Mouse (Mus musculus) midbrain, embryonic 15.5 days (tissue): Measurements from ENCODE around the gene Rbm20. TPM values are rescaled to one million over a fixed set of nuclear protein-coding genes. Genes with fewer than 3 reads are reported as not detected.

Experiments used
- ATAC-seq: fragments of 200-750 bp; cut with Nextera tagmentation; replicated peaks from 2 replicates; pipeline ENCODE4 v1.8.0; 2017; ENCODE audit warnings: moderate TSS enrichment
- H3K27ac ChIP-seq: fragments of 300-500 bp; sonication (generic); 2 replicates; pipeline ENCODE4 v1.5.1; 2015; ENCODE audit warnings: mild to moderate bottlenecking, inconsistent platforms
- H3K27me3 ChIP-seq: fragments of 300-500 bp; sonication (generic); replicated peaks from 2 replicates; pipeline ENCODE4 v1.6.1; 2015; ENCODE audit warnings: inconsistent platforms
- H3K36me3 ChIP-seq: fragments of 300-500 bp; sonication (generic); replicated peaks from 2 replicates; pipeline ENCODE4 v1.6.1; 2015; ENCODE audit warnings: inconsistent platforms
- H3K4me1 ChIP-seq: fragments of 300-500 bp; sonication (generic); 2 replicates; pipeline ENCODE4 v1.6.1; 2015; ENCODE audit warnings: inconsistent platforms
- H3K4me2 ChIP-seq: fragments of 300-500 bp; sonication (generic); 2 replicates; pipeline ENCODE4 v1.6.1; 2015; ENCODE audit warnings: inconsistent platforms, mild to moderate bottlenecking, moderate library complexity
- H3K4me3 ChIP-seq: fragments of 300-500 bp; sonication (generic); 2 replicates; pipeline ENCODE4 v1.5.1; 2015; ENCODE audit warnings: mild to moderate bottlenecking, inconsistent platforms
- H3K9ac ChIP-seq: fragments of 300-500 bp; sonication (generic); 2 replicates; pipeline ENCODE4 v1.6.1; 2015; ENCODE audit warnings: mild to moderate bottlenecking, inconsistent platforms
- H3K9me3 ChIP-seq: fragments of 300-500 bp; sonication (generic); 2 replicates; pipeline ENCODE4 v1.6.1; 2016; ENCODE audit warnings: inconsistent platforms
- WGBS: fragments of 180-500 bp; shearing (Covaris S2); methylation state at CpG from one replicate; pipeline ENCODE4 v1.1.7; 2015; ENCODE audit warnings: mixed read lengths; 5-methylcytosine and 5-hydroxymethylcytosine counted together
- polyA plus RNA-seq: library from polyadenylated mRNA; unstranded; fragments of >200 nt; fragmentation: Nextera tagmentation; extraction: Ambion mirVana; gene quantifications from 2 replicates; pipeline ENCODE4 v1.2.1, GENCODE M21; 2015

The Rbm20 gene
- polyA plus RNA-seq, 1 experiment from 2014 or later, result 1.0 TPM

DNA sequence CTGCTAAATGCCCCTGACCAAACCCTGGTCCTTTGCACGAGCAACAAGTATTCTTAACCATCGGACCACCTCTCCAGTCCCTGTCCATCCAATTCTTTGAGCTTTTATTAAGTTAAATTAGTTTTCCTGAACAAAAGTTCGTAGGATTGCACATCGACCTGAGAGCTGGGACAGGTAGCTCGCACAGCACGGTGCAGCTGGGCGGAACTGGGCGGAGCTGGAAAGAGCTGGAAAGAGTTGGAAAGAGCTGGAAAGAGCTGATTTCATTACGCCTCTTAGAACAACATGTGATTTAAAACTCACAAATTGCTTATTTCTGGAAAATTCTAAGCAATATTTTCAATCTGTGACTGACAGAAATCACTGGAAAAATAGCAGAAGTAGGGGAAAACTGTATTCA is 24.3 kb downstream of the Rbm20 start:
- H3K27ac ChIP-seq, result no peak overlapping the region
- no peak overlapping the region for H3K4me2 ChIP-seq
- no peaks in the 10 kb centered on the region for H3K27me3 ChIP-seq
- no peak overlapping the region for H3K9ac ChIP-seq
- peaks cover 21% of the 10 kb centered on the region for H3K4me1 ChIP-seq
- no peak overlapping the region for H3K4me3 ChIP-seq
- no peaks in the 10 kb centered on the region for H3K9me3 ChIP-seq
- WGBS, result 95% methylated on average over 9 of the region's 9 CpGs
- no peaks in the 10 kb centered on the region for H3K36me3 ChIP-seq
- ATAC-seq, result no peak

- 3% methylated on average over 29 of the region's 29 CpGs for WGBS
- H3K27ac ChIP-seq, result peak overlapping the region; percentile 48; the same call in 1 of the 2 replicates
Measured at GRCm38 (mm10) chr19:53704895-53705823, 28.1 kb downstream of the Rbm20 start.

GRCm38 (mm10) chr19:53708401-53708800 is 31.3 kb downstream of the Rbm20 start:
- 73% methylated on average over 11 of the region's 11 CpGs for WGBS
- no peak overlapping the region for H3K27ac ChIP-seq
- no peak for ATAC-seq
- H3K4me3 ChIP-seq, result no peak overlapping the region
- H3K36me3 ChIP-seq, result no peaks in the 10 kb centered on the region
- H3K9ac ChIP-seq, result no peak overlapping the region
- peaks cover 7% of the 10 kb centered on the region for H3K4me1 ChIP-seq
- H3K9me3 ChIP-seq, result no peaks in the 10 kb centered on the region
- no peaks in the 10 kb centered on the region for H3K27me3 ChIP-seq
- H3K4me2 ChIP-seq, result no peak overlapping the region

More at GRCm38 (mm10) chr19:53704895-53705823, 28.1 kb downstream of the Rbm20 start:
- ATAC-seq, result peak; percentile 89
- Histone ChIP-seq H3K36me3 (no peaks in the 10 kb centered on the region), H3K4me3 (peak overlapping the region; percentile 42), H3K27me3 (no peaks in the 10 kb centered on the region), H3K4me1 (peaks cover 7% of the 10 kb centered on the region), H3K4me2 (peak overlapping the region; percentile 69), H3K9ac (peak overlapping the region; percentile 44), H3K9me3 (no peaks in the 10 kb centered on the region)

DNA sequence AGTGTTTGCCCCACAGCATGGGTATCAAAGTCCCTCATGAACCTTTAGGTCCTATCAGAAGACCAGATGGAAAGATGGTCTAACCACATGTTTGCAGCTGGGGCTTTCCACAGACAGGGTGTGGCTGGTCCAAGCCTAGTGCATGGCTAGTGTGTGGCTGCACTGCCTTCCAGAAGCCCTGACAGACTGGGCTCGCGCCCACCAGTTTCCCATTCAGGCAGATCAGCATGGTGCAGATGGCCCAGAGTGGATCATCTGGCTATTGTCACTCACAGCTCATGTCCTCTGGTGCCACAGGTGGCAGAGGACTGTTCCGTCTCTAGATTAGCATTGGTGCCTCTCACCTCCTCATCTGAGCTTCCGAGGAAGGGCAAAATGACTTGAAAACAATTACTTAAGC is 33.8 kb downstream of the Rbm20 start:
- ATAC-seq, result no peak
- no peaks in the 10 kb centered on the region for H3K36me3 ChIP-seq
- H3K27ac ChIP-seq, result no peak overlapping the region
- H3K4me3 ChIP-seq, result no peak overlapping the region
- H3K27me3 ChIP-seq, result no peaks in the 10 kb centered on the region
- no peak overlapping the region for H3K9ac ChIP-seq
- H3K9me3 ChIP-seq, result no peaks in the 10 kb centered on the region
- WGBS, result 71% methylated on average over 4 of the region's 4 CpGs
- H3K4me1 ChIP-seq, result no peaks in the 10 kb centered on the region
- H3K4me2 ChIP-seq, result no peak overlapping the region

DNA sequence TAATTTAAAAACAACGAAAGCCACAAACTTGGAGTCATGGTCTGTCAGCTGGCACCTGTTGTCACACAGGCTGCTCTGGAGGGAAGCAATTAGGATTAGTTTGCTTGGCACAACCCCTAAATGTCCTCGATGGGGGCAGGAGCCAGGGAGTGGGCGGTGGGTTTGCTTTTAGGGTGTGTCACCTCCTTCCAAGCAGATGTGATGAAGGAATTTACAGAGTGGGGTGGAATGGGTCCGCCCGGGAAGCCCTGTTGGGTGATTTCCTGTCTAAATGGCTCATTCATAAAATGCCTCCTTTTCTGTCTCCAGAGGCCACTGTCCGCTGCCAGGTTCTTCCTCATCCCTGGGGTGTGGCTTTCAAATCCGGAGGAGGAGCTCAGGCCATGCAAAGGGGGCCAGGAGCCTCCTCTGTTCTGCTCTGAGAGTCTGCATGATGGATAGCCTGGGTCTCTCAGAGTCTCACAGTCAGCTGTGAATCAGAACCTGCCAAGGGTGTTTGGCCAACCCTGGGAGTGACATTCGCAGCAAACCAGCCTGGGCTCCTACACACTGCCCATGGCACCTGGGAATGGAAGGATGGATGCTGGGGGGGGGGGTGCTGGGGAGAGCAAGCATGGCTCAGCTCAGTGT is 34.3 kb downstream of the Rbm20 start:
- Histone ChIP-seq H3K9me3 (no peaks in the 10 kb centered on the region), H3K27ac (no peak overlapping the region), H3K9ac (no peak overlapping the region), H3K4me1 (no peaks in the 10 kb centered on the region), H3K36me3 (no peaks in the 10 kb centered on the region), H3K4me3 (no peak overlapping the region), H3K27me3 (no peaks in the 10 kb centered on the region), H3K4me2 (no peak overlapping the region)
- ATAC-seq, result no peak
- 65% methylated on average over 8 of the region's 8 CpGs for WGBS

DNA sequence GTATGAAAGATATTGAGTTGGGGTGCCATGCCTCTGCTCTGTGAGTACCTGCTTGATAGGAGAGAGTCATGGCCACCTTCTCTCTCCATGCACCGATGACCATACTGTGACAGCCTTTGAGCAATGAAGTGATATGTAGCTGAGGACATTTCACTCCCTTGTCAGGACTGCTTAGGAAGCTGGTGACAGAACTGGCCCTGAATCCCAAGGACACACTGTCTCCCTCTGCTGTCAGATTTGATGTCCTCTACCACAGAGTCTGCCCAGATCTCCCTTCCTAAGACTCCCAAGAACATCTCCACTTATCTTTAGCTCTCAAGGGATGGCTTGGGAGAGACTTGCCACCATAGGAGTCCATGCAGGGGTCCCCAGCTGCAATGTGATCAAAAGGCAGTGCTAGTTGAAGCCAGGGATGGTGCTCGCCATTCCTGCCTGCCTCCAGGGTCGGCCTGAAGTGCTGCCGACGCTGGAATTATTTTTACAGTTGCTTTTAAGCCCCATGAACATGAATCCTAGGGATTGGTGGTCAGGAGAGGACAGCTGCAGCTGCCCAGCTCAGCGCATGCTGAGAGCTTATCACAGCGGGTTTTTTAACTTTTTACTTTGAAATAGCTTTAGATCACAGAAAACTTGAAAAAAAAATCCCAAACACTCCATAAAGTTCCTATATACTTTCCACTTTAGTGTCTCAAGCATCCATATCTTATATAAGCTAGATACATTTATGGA is 35.4 kb downstream of the Rbm20 start:
- H3K36me3 ChIP-seq, result no peaks in the 10 kb centered on the region
- no peak overlapping the region for H3K4me2 ChIP-seq
- no peaks in the 10 kb centered on the region for H3K4me1 ChIP-seq
- no peaks in the 10 kb centered on the region for H3K27me3 ChIP-seq
- no peak overlapping the region for H3K4me3 ChIP-seq
- H3K9ac ChIP-seq, result no peak overlapping the region
- no peaks in the 10 kb centered on the region for H3K9me3 ChIP-seq
- WGBS, result 67% methylated on average over 7 of the region's 7 CpGs
- H3K27ac ChIP-seq, result no peak overlapping the region
- ATAC-seq, result no peak

DNA sequence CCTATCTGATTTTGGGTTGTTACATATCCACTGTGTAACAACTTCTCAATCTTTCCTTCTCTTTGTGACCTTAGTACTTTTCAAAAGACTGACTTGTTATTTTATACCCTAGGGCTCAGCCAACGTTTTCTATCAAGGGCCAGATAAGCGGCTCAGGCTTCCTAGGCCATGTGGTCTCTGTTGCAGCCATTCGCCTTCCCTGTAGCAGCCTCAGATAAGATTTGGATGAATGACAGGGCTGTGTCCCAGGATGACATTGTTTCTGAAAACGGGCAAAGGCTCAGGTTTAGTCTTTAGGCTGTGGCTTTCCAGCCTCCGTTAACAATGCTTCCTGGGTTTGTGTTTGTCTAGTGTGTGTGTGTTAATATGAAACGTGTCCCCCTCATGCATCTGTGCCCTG is 36.3 kb downstream of the Rbm20 start:
- Histone ChIP-seq H3K9me3 (no peaks in the 10 kb centered on the region), H3K9ac (no peak overlapping the region), H3K27me3 (no peaks in the 10 kb centered on the region), H3K4me2 (no peak overlapping the region), H3K4me1 (no peaks in the 10 kb centered on the region), H3K27ac (no peak overlapping the region), H3K4me3 (no peak overlapping the region), H3K36me3 (no peaks in the 10 kb centered on the region)
- 83% methylated on average over 6 of the region's 6 CpGs for WGBS
- no peak for ATAC-seq

- no peaks in the 10 kb centered on the region for H3K36me3 ChIP-seq
- WGBS, result 94% methylated on average over 7 of the region's 7 CpGs
- no peaks in the 10 kb centered on the region for H3K9me3 ChIP-seq
- H3K9ac ChIP-seq, result no peak overlapping the region
- no peak for ATAC-seq
- no peak overlapping the region for H3K4me2 ChIP-seq
- H3K4me1 ChIP-seq, result no peaks in the 10 kb centered on the region
- H3K27ac ChIP-seq, result no peak overlapping the region
- no peaks in the 10 kb centered on the region for H3K27me3 ChIP-seq
- H3K4me3 ChIP-seq, result no peak overlapping the region
Measured at GRCm38 (mm10) chr19:53716469-53716868, 39.4 kb downstream of the Rbm20 start.

- Histone ChIP-seq H3K4me3 (no peak overlapping the region), H3K27me3 (no peaks in the 10 kb centered on the region), H3K9me3 (no peaks in the 10 kb centered on the region), H3K4me1 (no peaks in the 10 kb centered on the region), H3K9ac (no peak overlapping the region), H3K27ac (no peak overlapping the region), H3K36me3 (no peaks in the 10 kb centered on the region), H3K4me2 (no peak overlapping the region)
- 88% methylated on average over 9 of the region's 9 CpGs for WGBS
- ATAC-seq, result no peak
Measured at GRCm38 (mm10) chr19:53717364-53717763, 40.3 kb downstream of the Rbm20 start.

- no peaks in the 10 kb centered on the region for H3K9me3 ChIP-seq
- no peak overlapping the region for H3K4me3 ChIP-seq
- no peaks in the 10 kb centered on the region for H3K4me1 ChIP-seq
- 88% methylated on average over 5 of the region's 5 CpGs for WGBS
- no peak overlapping the region for H3K27ac ChIP-seq
- no peak for ATAC-seq
- H3K9ac ChIP-seq, result no peak overlapping the region
- no peaks in the 10 kb centered on the region for H3K27me3 ChIP-seq
- H3K4me2 ChIP-seq, result no peak overlapping the region
- H3K36me3 ChIP-seq, result no peaks in the 10 kb centered on the region
Measured at GRCm38 (mm10) chr19:53722186-53722585, 45.1 kb downstream of the Rbm20 start.

- Histone ChIP-seq H3K27me3 (no peaks in the 10 kb centered on the region), H3K9me3 (no peaks in the 10 kb centered on the region), H3K36me3 (no peaks in the 10 kb centered on the region), H3K4me1 (no peaks in the 10 kb centered on the region), H3K4me3 (no peak overlapping the region), H3K9ac (no peak overlapping the region), H3K27ac (no peak overlapping the region), H3K4me2 (no peak overlapping the region)
- 88% methylated on average over 5 of the region's 5 CpGs for WGBS
- ATAC-seq, result no peak
Measured at GRCm38 (mm10) chr19:53724053-53724452, 46.9 kb downstream of the Rbm20 start.

GRCm38 (mm10) chr19:53726340-53726739 is 49.2 kb downstream of the Rbm20 start:
- Histone ChIP-seq H3K36me3 (no peaks in the 10 kb centered on the region), H3K9me3 (no peaks in the 10 kb centered on the region), H3K9ac (no peak overlapping the region), H3K27me3 (no peaks in the 10 kb centered on the region), H3K4me2 (no peak overlapping the region), H3K4me3 (no peak overlapping the region), H3K27ac (no peak overlapping the region), H3K4me1 (no peaks in the 10 kb centered on the region)
- WGBS, result 41% methylated on average over 12 of the region's 12 CpGs
- ATAC-seq, result no peak
